Mouse (Mus musculus) liver, embryonic 16.5 days (tissue): ENCODE measurements at regions not wholly inside any gene's neighbourhood (a gene's known extent, or its start where the extent isn't known, plus 50 kb on each side); places are given as distances from the start of the nearest gene placed in this dataset.

ENCODE experiments used
- ATAC-seq: fragments of 200-750 bp; cut with Nextera tagmentation; 2 replicates; pipeline ENCODE4 v1.8.0; 2017; ENCODE audit warnings: low read depth, mild to moderate bottlenecking, moderate number of reproducible peaks, moderate library complexity
- H3K27ac ChIP-seq: fragments of 300-500 bp; sonication (generic); 2 replicates; pipeline ENCODE4 v1.5.1; 2014; ENCODE audit warnings: mild to moderate bottlenecking, low read length
- H3K27me3 ChIP-seq: fragments of 300-500 bp; sonication (generic); 2 replicates; pipeline ENCODE4 v1.6.1; 2014; ENCODE audit warnings: low read depth, low read length, mixed read lengths; ENCODE audit not compliant: control insufficient read depth, insufficient read depth
- H3K36me3 ChIP-seq: fragments of 300-500 bp; sonication (generic); 2 replicates; pipeline ENCODE4 v1.6.1; 2014; ENCODE audit warnings: mild to moderate bottlenecking; ENCODE audit not compliant: control insufficient read depth, insufficient read depth
- H3K4me1 ChIP-seq: fragments of 300-500 bp; sonication (generic); 2 replicates; pipeline ENCODE4 v1.6.1; 2014; ENCODE audit warnings: low read depth, low read length, mixed read lengths; ENCODE audit not compliant: control insufficient read depth
- H3K4me2 ChIP-seq: fragments of 300-500 bp; sonication (generic); 2 replicates; pipeline ENCODE4 v1.6.1; 2014; ENCODE audit warnings: low read depth, low read length, mixed read lengths
- H3K4me3 ChIP-seq: fragments of 300-500 bp; sonication (generic); 2 replicates; pipeline ENCODE4 v1.5.1; 2014; ENCODE audit warnings: low read depth, mild to moderate bottlenecking, low read length
- H3K9ac ChIP-seq: fragments of 300-500 bp; sonication (generic); 2 replicates; pipeline ENCODE4 v1.6.1; 2014; ENCODE audit warnings: low read depth, low read length
- H3K9me3 ChIP-seq: fragments of 300-500 bp; sonication (generic); replicated peaks from 2 replicates; pipeline ENCODE4 v1.6.1; 2016; ENCODE audit warnings: low read length; ENCODE audit not compliant: control insufficient read depth
- WGBS: fragments of 180-500 bp; shearing (Covaris S2); extraction: QIAGEN DNeasy Blood & Tissue Kit; methylation state at CpG from one replicate; pipeline ENCODE4 v1.1.7; 2014; ENCODE audit not compliant: insufficient replicate concordance; 5-methylcytosine and 5-hydroxymethylcytosine counted together

GRCm38 (mm10) chr16:24096076-24096475, 107.4 kb upstream of the Bcl6 start:
- Histone ChIP-seq H3K36me3 (no peaks in the 10 kb centered on the region), H3K9me3 (no peaks in the 10 kb centered on the region), H3K4me3 (no peak overlapping the region), H3K9ac (no peak overlapping the region), H3K27ac (no peak overlapping the region), H3K27me3 (no peaks in the 10 kb centered on the region), H3K4me2 (no peak overlapping the region), H3K4me1 (no peaks in the 10 kb centered on the region)
- no peak for ATAC-seq
- WGBS, result 59% methylated on average over 1 of the region's 1 CpGs

- Histone ChIP-seq H3K4me2 (no peak overlapping the region), H3K27ac (no peak overlapping the region), H3K36me3 (no peaks in the 10 kb centered on the region), H3K4me3 (no peak overlapping the region), H3K27me3 (no peaks in the 10 kb centered on the region), H3K9me3 (no peaks in the 10 kb centered on the region), H3K9ac (no peak overlapping the region), H3K4me1 (no peaks in the 10 kb centered on the region)
- 69% methylated on average over 4 of the region's 4 CpGs for WGBS
- ATAC-seq, result no peak
Observed at GRCm38 (mm10) chr16:24095630-24096029, 107.0 kb upstream of the Bcl6 start.

GRCm38 (mm10) chr16:24094566-24094965, 105.9 kb upstream of the Bcl6 start:
- peaks cover 3% of the 10 kb centered on the region for H3K4me1 ChIP-seq
- H3K9me3 ChIP-seq, result no peaks in the 10 kb centered on the region
- no peak for ATAC-seq
- no peak overlapping the region for H3K27ac ChIP-seq
- H3K9ac ChIP-seq, result no peak overlapping the region
- H3K36me3 ChIP-seq, result no peaks in the 10 kb centered on the region
- WGBS, result 67% methylated on average over 6 of the region's 6 CpGs
- H3K4me2 ChIP-seq, result no peak overlapping the region
- no peak overlapping the region for H3K4me3 ChIP-seq
- no peaks in the 10 kb centered on the region for H3K27me3 ChIP-seq

- Histone ChIP-seq H3K9ac (no peak overlapping the region), H3K4me2 (no peak overlapping the region), H3K36me3 (no peaks in the 10 kb centered on the region), H3K27ac (no peak overlapping the region), H3K4me3 (no peak overlapping the region), H3K9me3 (no peaks in the 10 kb centered on the region), H3K4me1 (peaks cover 3% of the 10 kb centered on the region), H3K27me3 (no peaks in the 10 kb centered on the region)
- 69% methylated on average over 8 of the region's 8 CpGs for WGBS
- ATAC-seq, result no peak
Observed at GRCm38 (mm10) chr16:24093624-24094023, 105.0 kb upstream of the Bcl6 start.

- Histone ChIP-seq H3K4me1 (peaks cover 3% of the 10 kb centered on the region), H3K36me3 (no peaks in the 10 kb centered on the region), H3K27ac (no peak overlapping the region), H3K9ac (no peak overlapping the region), H3K9me3 (no peaks in the 10 kb centered on the region), H3K4me3 (no peak overlapping the region), H3K4me2 (no peak overlapping the region), H3K27me3 (no peaks in the 10 kb centered on the region)
- 45% methylated on average over 5 of the region's 5 CpGs for WGBS
- ATAC-seq, result no peak
Observed at GRCm38 (mm10) chr16:24092616-24093525, 104.2 kb upstream of the Bcl6 start.

GRCm38 (mm10) chr16:24092136-24092535, 103.5 kb upstream of the Bcl6 start:
- ATAC-seq, result no peak
- no peak overlapping the region for H3K4me3 ChIP-seq
- WGBS, result 59% methylated on average over 4 of the region's 4 CpGs
- no peak overlapping the region for H3K9ac ChIP-seq
- no peaks in the 10 kb centered on the region for H3K27me3 ChIP-seq
- H3K36me3 ChIP-seq, result no peaks in the 10 kb centered on the region
- no peaks in the 10 kb centered on the region for H3K9me3 ChIP-seq
- peaks cover 3% of the 10 kb centered on the region for H3K4me1 ChIP-seq
- no peak overlapping the region for H3K27ac ChIP-seq
- H3K4me2 ChIP-seq, result no peak overlapping the region

GRCm38 (mm10) chr16:24090981-24091380, 102.3 kb upstream of the Bcl6 start:
- ATAC-seq, result no peak
- H3K27ac ChIP-seq, result no peak overlapping the region
- no peaks in the 10 kb centered on the region for H3K27me3 ChIP-seq
- H3K36me3 ChIP-seq, result no peaks in the 10 kb centered on the region
- 52% methylated on average over 4 of the region's 4 CpGs for WGBS
- no peak overlapping the region for H3K4me2 ChIP-seq
- H3K4me3 ChIP-seq, result no peak overlapping the region
- peaks cover 3% of the 10 kb centered on the region for H3K4me1 ChIP-seq
- H3K9me3 ChIP-seq, result no peaks in the 10 kb centered on the region
- no peak overlapping the region for H3K9ac ChIP-seq

- Histone ChIP-seq H3K9ac (no peak overlapping the region), H3K9me3 (no peaks in the 10 kb centered on the region), H3K36me3 (no peaks in the 10 kb centered on the region), H3K27me3 (no peaks in the 10 kb centered on the region), H3K4me1 (peaks cover 3% of the 10 kb centered on the region), H3K4me3 (no peak overlapping the region), H3K4me2 (no peak overlapping the region), H3K27ac (peak overlapping the region; percentile 34; the same call in 1 of the 2 replicates)
- ATAC-seq, result peak; percentile 78
- WGBS, result 68% methylated on average over 11 of the region's 11 CpGs
Observed at GRCm38 (mm10) chr16:24089840-24090762, 101.4 kb upstream of the Bcl6 start.

- ATAC-seq, result no peak
- Histone ChIP-seq H3K27ac (no peak overlapping the region), H3K4me1 (no peaks in the 10 kb centered on the region), H3K9me3 (no peaks in the 10 kb centered on the region), H3K9ac (no peak overlapping the region), H3K27me3 (no peaks in the 10 kb centered on the region), H3K4me3 (no peak overlapping the region), H3K36me3 (no peaks in the 10 kb centered on the region), H3K4me2 (no peak overlapping the region)
- 57% methylated on average over 8 of the region's 8 CpGs for WGBS
Observed at GRCm38 (mm10) chr16:24083966-24084365, 95.3 kb upstream of the Bcl6 start.
